Mouse (Mus musculus) testis, adult 10 weeks (tissue): ENCODE data around the gene Art5. TPM values are rescaled to one million over a fixed set of nuclear protein-coding genes. Genes with fewer than 3 reads are reported as not detected.

ENCODE experiments used
- polyA plus RNA-seq: library from polyadenylated mRNA; stranded (reverse); fragments of 350-450 nt; fragmentation: Illumina TruSeq; extraction: RNeasy Lipid Tissue Mini Kit (QIAGEN cat#74804); gene quantifications from one replicate; pipeline ENCODE4 v1.2.3, GENCODE M21; 2014; ENCODE audit warnings: low read depth, low replicate concordance

The Art5 gene
- polyA plus RNA-seq: 3.3 TPM

DNA sequence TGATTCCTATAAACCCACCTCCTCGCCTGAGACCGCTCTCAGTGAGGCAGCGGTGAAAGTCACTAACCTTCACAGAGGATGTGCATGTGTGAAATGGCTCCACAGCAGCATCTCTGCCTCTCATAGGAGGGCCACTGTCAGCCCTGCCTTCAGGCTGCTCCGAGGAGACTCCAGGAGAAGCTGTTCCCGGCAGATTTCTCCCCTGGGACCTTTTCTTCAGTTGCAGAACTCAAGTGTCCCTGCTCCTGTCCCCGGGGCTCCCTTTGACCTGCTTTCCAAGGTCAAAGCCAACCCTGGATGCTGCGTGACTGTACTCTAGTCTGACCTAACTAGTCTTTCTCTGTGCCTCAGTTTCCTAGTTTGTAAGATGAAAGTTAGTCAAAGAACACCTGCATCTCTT, at the start of gene Art5:
Art5 (minus strand) TSS at position 319 of the 400 bp plus-strand sequence.

DNA sequence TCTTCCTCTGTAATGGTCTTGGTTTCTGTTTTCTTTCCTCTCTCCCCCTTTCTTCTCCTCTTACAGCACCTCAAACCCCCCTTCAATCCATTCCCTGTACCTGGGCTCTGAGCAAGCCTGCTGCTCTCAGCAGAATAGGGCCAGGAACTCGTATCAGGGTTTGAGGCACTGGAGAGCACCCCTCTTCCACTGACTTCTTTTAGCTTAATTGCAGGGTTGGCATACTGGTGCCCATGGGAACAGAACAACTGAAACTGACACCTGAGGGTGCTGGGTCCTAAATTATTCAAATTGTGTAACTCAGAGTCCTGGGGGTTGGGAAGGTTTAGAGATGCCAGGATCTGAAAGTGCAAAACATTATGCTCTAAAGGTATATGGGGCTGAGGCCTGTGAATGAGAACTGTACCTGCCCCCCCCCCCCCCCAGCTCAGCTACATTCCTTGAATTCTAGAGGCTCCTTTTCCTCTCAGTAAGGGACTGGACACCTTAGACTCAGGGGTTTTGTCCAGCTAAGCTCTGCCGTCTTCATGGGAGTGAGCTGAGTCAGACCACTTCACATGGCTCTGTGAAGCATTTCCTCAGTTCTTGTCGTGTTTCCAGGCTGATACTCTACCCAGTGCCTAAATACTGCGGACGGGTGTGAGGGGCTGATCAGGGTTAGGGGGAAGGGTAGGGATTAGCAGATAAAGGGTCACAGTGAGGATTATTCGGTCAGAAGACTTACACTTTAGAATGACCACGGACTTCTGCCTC, 7.5 kb upstream of the Art5 start, which contains the start of gene Chrna10:
Chrna10 (minus strand) TSS at position 250 of the 753 bp plus-strand sequence.

DNA sequence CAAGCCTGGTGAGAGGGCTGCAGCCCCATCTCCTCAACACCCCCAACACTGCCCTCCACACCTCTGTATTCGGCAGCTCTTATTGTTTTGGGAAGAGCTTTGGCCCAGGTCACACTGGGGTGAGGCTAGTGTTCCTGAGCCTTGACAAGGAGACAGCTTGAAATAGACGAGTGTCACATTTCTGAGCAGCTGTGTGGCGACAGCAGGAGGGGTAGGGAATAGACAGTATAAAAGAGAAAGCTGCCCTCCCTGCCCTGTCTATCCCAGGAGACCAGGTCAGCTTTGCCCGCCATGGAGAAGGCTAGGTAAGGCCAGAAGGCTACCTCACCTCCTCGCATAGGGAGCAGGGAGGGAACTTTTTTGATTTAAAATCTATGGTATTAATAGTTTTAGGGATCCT, 7.8 kb downstream of the Art5 start, which contains the start of gene Art1:
Art1 (plus strand) TSS at position 257 of the 400 bp plus-strand sequence.

DNA sequence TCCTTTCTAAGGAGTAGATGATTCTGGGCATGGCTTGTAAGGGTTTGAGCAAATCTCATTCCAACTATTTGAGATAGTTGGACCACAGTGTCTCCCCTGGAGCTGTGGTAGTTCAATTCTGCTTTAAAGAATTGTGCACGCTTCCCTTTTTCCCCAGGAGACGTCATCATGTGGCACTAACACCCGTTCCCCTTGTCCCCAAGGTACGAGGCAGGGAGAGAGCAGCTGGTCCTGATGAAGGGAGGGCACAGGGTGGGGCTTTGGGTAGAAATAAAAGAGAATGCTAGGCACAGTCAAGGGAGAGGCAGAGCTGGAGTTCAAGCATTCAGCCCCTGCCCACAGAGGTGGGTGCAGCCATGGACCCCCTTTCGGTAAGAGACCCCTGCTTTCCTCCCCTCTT, 26.5 kb downstream of the Art5 start, which contains the start of gene Trpc2:
Trpc2 (plus strand) TSS at position 301 of the 400 bp plus-strand sequence.

DNA sequence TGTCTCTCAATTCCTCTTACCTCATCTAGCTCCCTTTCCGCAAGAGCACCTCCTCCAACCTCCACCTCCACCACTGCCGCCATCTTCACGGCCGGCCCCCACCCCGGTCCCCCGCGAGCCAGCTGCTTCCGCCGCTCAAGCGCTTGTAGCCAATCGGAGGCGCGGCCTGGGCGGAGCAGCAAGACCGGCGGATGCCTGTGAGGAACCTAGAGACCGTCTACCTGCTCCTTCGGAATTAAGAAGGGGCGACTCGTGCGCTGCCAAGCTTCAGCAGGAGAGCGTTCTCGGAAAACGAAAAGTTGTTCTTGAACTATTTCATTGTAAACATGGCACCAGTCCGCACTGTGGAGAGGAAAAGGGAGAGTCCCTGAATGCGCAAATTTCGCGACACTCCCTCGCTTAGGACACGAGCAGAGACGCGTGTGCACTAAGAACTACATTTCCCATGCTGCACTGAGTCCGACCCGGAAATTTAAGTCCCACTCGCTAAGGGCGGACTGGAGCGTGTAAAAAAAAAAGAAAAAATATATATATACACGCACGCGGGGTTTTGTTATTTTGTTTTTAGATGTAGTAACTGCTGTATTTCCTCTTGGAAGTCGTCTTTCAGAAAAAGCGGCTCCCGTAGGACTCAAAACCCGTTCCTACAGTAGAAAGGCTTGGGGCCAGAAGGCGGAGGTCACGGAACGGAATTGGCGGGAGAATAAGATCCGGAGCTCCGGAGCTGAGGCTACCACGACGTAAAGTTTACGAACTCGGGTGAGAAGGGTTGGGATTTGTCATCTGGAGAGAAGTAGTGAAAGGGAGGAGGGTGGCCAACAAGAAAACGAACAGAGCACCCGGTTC, 44.0 kb downstream of the Art5 start, which contains the start of the genes Rnf121, Xndc1 and Xntrpc:
Rnf121 (minus strand) TSS at position 424 of the 846 bp plus-strand sequence.
Xndc1 (plus strand) TSS at position 466 of the 846 bp plus-strand sequence.
Xntrpc (plus strand) TSS at position 668 of the 846 bp plus-strand sequence.

Other genes with a start within 250 kb of the Art5 start
- gene Anapc15, start 245.8 kb downstream of the Art5 start, polyA plus RNA-seq: 33.6 TPM
- 6.4 TPM for gene Folr1, start 238.7 kb downstream of the Art5 start, polyA plus RNA-seq
- gene Lamtor1, start 203.6 kb downstream of the Art5 start, polyA plus RNA-seq: 4.8 TPM
- gene Tomt, start 203.1 kb downstream of the Art5 start, polyA plus RNA-seq: 0.32 TPM
- gene Lrrc51, start 175.6 kb downstream of the Art5 start, polyA plus RNA-seq: 252 TPM
- 28.6 TPM for gene Numa1, start 175.4 kb downstream of the Art5 start, polyA plus RNA-seq
- gene Il18bp, start 90.8 kb downstream of the Art5 start, polyA plus RNA-seq: 3.4 TPM
- gene Rnf121, start 44.0 kb downstream of the Art5 start, polyA plus RNA-seq: 11.2 TPM
- gene Xndc1, start 44.0 kb downstream of the Art5 start, polyA plus RNA-seq: 21.1 TPM
- gene Xntrpc, start 43.8 kb downstream of the Art5 start, polyA plus RNA-seq: 0.10 TPM
- not detected for gene Trpc2, start 26.4 kb downstream of the Art5 start, polyA plus RNA-seq
- gene Art1, start 7.7 kb downstream of the Art5 start, polyA plus RNA-seq: 1.9 TPM
- not detected for gene Chrna10, start 7.3 kb upstream of the Art5 start, polyA plus RNA-seq
- 392 TPM for gene Nup98, start 100.7 kb upstream of the Art5 start, polyA plus RNA-seq
- gene Pgap2, start 100.7 kb upstream of the Art5 start, polyA plus RNA-seq: 56.3 TPM
- gene Rhog, start 146.6 kb upstream of the Art5 start, polyA plus RNA-seq: 0.99 TPM
- gene Stim1, start 158.3 kb upstream of the Art5 start, polyA plus RNA-seq: 32.9 TPM